Mouse (Mus musculus) spleen, adult 2 months (tissue): ENCODE measurements around the gene Ube2ql1. TPM values are rescaled to one million over a fixed set of nuclear protein-coding genes. Genes with fewer than 3 reads are reported as not detected.

Experiments used
- DNase-seq, 2 experiments: peaks; one replicate each; pipeline versions ENCODE4 v3.0.0 to v3.0.0-alpha.2; 2012 to 2021; ENCODE audit warnings: low spot score in 2 of 2, low read depth in 1 of 2
- H3K27ac ChIP-seq: fragments of 200-500 bp; 2 replicates; pipeline ENCODE4 v1.5.1; 2012; ENCODE audit warnings: low read length, inconsistent platforms; ENCODE audit not compliant: insufficient read depth
- H3K27me3 ChIP-seq: fragments of 200-500 bp; 2 replicates; pipeline ENCODE4 v1.6.1; 2012; ENCODE audit warnings: mild to moderate bottlenecking, moderate library complexity, low read length, inconsistent platforms; ENCODE audit not compliant: control insufficient read depth, insufficient read depth
- H3K36me3 ChIP-seq: fragments of 200-500 bp; 2 replicates; pipeline ENCODE4 v1.6.1; 2012; ENCODE audit warnings: mild to moderate bottlenecking, low read length, inconsistent platforms; ENCODE audit not compliant: control insufficient read depth, insufficient read depth
- H3K4me1 ChIP-seq: fragments of 200-500 bp; 2 replicates; pipeline ENCODE4 v1.6.1; 2011; ENCODE audit warnings: inconsistent platforms; ENCODE audit not compliant: control insufficient read depth, insufficient read depth, insufficient read length
- H3K4me3 ChIP-seq: fragments of 200-500 bp; 2 replicates; pipeline ENCODE4 v1.5.1; 2011; ENCODE audit warnings: mild to moderate bottlenecking, inconsistent platforms; ENCODE audit not compliant: insufficient read depth, insufficient read length; ENCODE audit errors: extremely low read depth
- CTCF ChIP-seq: fragments of 200-500 bp; IDR thresholded peaks from 2 replicates; pipeline ENCODE4 v1.5.1; 2011; ENCODE audit warnings: mild to moderate bottlenecking, inconsistent platforms; ENCODE audit not compliant: insufficient read depth, insufficient read length, insufficient replicate concordance; ENCODE audit errors: extremely low read depth
- POLR2A ChIP-seq: fragments of 200-500 bp; IDR thresholded peaks from 2 replicates; pipeline ENCODE4 v1.6.1; 2011; ENCODE audit warnings: low read depth, low read length, inconsistent platforms
- WGBS: fragments of 180-500 bp; shearing (Covaris S2); methylation state at CpG from one replicate; pipeline ENCODE4 v1.1.7; 2018; 5-methylcytosine and 5-hydroxymethylcytosine counted together
- polyA plus RNA-seq: library from polyadenylated mRNA; depleted of rRNA; stranded (reverse); fragments of >200 nt; gene quantifications from 2 replicates; pipeline ENCODE4 v1.2.3, GENCODE M21; 2012

Gene Ube2ql1
- polyA plus RNA-seq, 1 experiment, result 0.07 TPM

DNA sequence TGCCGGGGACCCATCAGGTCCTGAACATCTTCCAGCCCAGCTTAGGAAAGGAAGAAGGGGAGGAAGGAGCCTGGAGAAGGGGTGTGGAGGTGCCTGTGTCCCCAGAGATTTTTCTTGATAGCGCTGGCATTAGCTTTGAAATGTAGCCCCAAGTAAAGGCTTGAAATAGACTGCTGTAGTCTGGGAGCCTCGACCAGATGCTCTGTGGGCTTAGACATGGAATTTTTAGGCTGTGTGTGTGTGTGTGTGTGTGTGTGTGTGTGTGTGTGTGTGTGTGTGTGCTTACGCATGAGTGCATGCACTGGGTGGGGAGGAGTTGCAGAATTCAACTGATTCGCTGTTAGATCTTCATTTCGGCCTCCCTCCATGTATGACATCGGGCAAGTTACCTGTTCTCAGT, 31.5 kb downstream of the Ube2ql1 start:
- 91% methylated on average over 7 of the region's 7 CpGs for WGBS
- Histone ChIP-seq H3K27ac (no peak overlapping the region), H3K4me3 (no peak overlapping the region), H3K36me3 (no peaks in the 10 kb centered on the region), H3K4me1 (no peaks in the 10 kb centered on the region), H3K27me3 (no peaks in the 10 kb centered on the region)
- TF ChIP-seq POLR2A (no peak), CTCF (no peak)
- no peak for DNase-seq

GRCm38 (mm10) chr13:69707496-69707895, 32.2 kb downstream of the Ube2ql1 start:
- WGBS, result 92% methylated on average over 12 of the region's 12 CpGs
- no peak for TF ChIP-seq CTCF
- Histone ChIP-seq H3K27ac (no peak overlapping the region), H3K27me3 (no peaks in the 10 kb centered on the region), H3K36me3 (no peaks in the 10 kb centered on the region), H3K4me1 (no peaks in the 10 kb centered on the region), H3K4me3 (no peak overlapping the region)
- DNase-seq, result no peak

DNA sequence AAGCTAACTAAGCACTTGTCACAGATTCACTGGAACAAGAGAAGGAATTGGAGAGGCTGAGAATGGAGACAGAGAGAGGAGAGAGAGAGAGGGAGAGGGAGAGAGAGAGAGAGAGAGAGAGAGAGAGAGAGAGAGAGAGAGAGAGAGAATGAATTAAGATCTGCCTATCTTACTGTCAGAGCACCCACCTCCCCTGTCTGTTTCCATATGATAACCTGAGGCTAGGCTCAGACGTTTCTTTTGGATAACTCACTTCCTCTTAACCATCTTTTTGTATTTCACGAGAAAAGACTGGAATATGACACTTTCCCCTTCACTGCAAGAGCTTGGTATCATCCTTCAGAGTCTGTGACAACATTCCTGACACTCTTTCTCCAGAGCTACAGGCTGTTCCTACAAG, 32.8 kb downstream of the Ube2ql1 start:
- WGBS, result 12% methylated on average over 2 of the region's 2 CpGs
- Histone ChIP-seq H3K27me3 (no peaks in the 10 kb centered on the region), H3K4me1 (no peaks in the 10 kb centered on the region), H3K36me3 (no peaks in the 10 kb centered on the region), H3K27ac (no peak overlapping the region), H3K4me3 (no peak overlapping the region)
- no peak for DNase-seq
- TF ChIP-seq CTCF (no peak), POLR2A (no peak)

GRCm38 (mm10) chr13:69703505-69703904, 36.2 kb downstream of the Ube2ql1 start:
- DNase-seq, result no peak
- no peaks in the 10 kb centered on the region for H3K4me1 ChIP-seq
- no peak overlapping the region for H3K4me3 ChIP-seq
- no peaks in the 10 kb centered on the region for H3K27me3 ChIP-seq
- no peaks in the 10 kb centered on the region for H3K36me3 ChIP-seq
- H3K27ac ChIP-seq, result no peak overlapping the region
- TF ChIP-seq CTCF, result no peak
- TF ChIP-seq POLR2A, result no peak
- 46% methylated on average over 11 of the region's 11 CpGs for WGBS

- no peak for DNase-seq
- WGBS, result 90% methylated on average over 4 of the region's 4 CpGs
- H3K27ac ChIP-seq, result no peak overlapping the region
Measured at GRCm38 (mm10) chr13:69701397-69701796, 38.3 kb downstream of the Ube2ql1 start.

DNA sequence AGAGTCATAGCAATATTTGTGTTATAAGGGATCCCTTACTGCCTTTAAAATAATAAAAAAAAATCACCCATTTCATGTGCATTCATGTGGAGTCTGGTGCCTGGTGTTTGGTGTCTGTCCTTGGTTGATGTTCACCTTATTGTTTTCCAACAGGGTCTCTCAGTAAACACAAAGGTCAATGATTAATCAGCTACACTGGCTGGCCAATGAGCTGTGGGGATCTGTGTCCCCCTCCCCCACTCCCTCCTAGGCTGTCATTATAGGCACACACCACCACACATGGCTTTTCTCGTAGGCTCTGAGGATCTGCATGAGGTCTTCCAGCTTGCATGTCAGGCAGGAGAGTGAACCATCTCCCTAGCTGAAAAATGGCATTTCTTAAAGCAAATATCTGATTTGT, 38.9 kb downstream of the Ube2ql1 start:
- no peaks in the 10 kb centered on the region for H3K4me1 ChIP-seq
- no peak overlapping the region for H3K4me3 ChIP-seq
- TF ChIP-seq CTCF (no peak), POLR2A (no peak)
- no peaks in the 10 kb centered on the region for H3K27me3 ChIP-seq
- H3K27ac ChIP-seq, result no peak overlapping the region
- 65% methylated on average over 1 of the region's 1 CpGs for WGBS
- no peak for DNase-seq
- no peaks in the 10 kb centered on the region for H3K36me3 ChIP-seq

More at GRCm38 (mm10) chr13:69701397-69701796, 38.3 kb downstream of the Ube2ql1 start:
- TF ChIP-seq CTCF (no peak), POLR2A (no peak)
- Histone ChIP-seq H3K4me3 (no peak overlapping the region), H3K4me1 (no peaks in the 10 kb centered on the region), H3K27me3 (no peaks in the 10 kb centered on the region), H3K36me3 (no peaks in the 10 kb centered on the region)

- no peaks in the 10 kb centered on the region for H3K4me1 ChIP-seq
- no peaks in the 10 kb centered on the region for H3K27me3 ChIP-seq
- no peak for TF ChIP-seq CTCF
- TF ChIP-seq POLR2A, result no peak
- H3K36me3 ChIP-seq, result no peaks in the 10 kb centered on the region
- no peak overlapping the region for H3K27ac ChIP-seq
- H3K4me3 ChIP-seq, result no peak overlapping the region
- 45% methylated on average over 13 of the region's 13 CpGs for WGBS
- no peak for DNase-seq
Measured at GRCm38 (mm10) chr13:69696333-69696991, 43.2 kb downstream of the Ube2ql1 start.
